Mouse (Mus musculus): ENCODE data around the gene Arpc3. TPM values are rescaled to one million over a fixed set of nuclear protein-coding genes. Genes with fewer than 3 reads are reported as not detected.
A peak's percentile ranks its signal among the peaks of the same experiment; 100 is the strongest.

Arpc3 gene
- polyA plus RNA-seq, 1 experiment from 2014 or later: 147 TPM

DNA sequence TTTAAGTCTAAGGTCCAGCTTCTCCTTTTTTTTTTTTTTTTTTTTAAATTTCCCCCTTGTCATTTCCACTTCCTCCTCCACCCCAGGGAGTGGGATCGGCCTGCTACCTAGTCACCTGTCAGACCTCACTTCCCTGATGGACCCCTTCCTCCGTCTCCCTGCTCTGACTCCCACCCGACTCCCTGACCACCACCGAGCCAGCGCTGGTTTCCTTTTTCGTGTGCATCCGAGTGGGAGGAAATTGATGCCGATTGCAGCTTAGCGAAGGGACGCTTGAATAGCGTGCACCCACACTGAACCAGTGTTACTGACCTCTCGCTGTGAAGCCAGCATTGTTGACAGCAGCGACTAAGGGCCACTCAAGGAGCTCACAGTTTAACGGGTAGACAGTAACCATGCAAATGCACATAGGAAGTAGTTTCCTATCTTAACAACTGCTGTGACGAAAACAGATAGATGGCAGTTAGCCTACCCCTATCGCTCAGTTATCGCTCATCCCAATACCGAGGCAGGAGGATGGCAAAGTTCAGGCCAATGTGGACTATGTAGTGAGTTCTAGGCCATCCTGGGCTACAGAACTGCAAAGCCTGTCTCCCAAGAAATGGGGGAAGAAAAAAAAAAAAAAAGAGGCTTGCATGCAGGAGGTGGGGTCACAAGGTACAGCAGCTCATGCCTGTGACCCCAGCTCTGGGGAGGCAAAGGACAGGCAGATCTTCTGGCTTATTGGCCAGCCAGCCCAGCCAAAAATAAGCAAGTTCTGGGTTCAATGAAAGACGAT lies 738 bp downstream of the Arpc3 start:
- Histone ChIP-seq H3K4me2 (replicated peaks; ENCODE audit: low read depth) (peak overlapping the region; percentile 65), H3K9me3 (ENCODE audit: control insufficient read depth, low read length) (no peaks in the 10 kb centered on the region), H3K4me3 (ENCODE audit: low read depth, low read length) (peak overlapping the region; percentile 85), H3K27ac (replicated peaks) (peak overlapping the region; percentile 84), H3K27me3 (ENCODE audit: control insufficient read depth, insufficient read depth, low read length) (no peaks in the 10 kb centered on the region), H3K9ac (ENCODE audit: low read length) (peak overlapping the region; percentile 93), H3K36me3 (ENCODE audit: control insufficient read depth, insufficient read depth, low read length) (peaks cover under 1% of the 10 kb centered on the region), H3K4me1 (replicated peaks; ENCODE audit: control insufficient read depth, insufficient read depth) (peaks cover 3% of the 10 kb centered on the region; the same call in 1 of the 2 replicates)
- peak; percentile 9; the same call in 1 of the 2 replicates for TF ChIP-seq CTCF (IDR thresholded peaks at IDR 0.05; ENCODE audit: low read depth)
- TF ChIP-seq EP300 (optimal IDR thresholded peaks at IDR 0.05): no peak
- peak; percentile 61 for ATAC-seq (ENCODE audit: low FRiP score, low TSS enrichment)
- WGBS: 10% methylated on average over 19 of the region's 19 CpGs
- no peak for DNase-seq (ENCODE audit: low spot score)

GRCm38 (mm10) chr5:122393887-122394286 lies 2.2 kb downstream of the Arpc3 start:
- TF ChIP-seq EP300 (optimal IDR thresholded peaks at IDR 0.05) (no peak), CTCF (IDR thresholded peaks at IDR 0.05; ENCODE audit: low read depth) (peak; percentile 87)
- Histone ChIP-seq H3K9ac (ENCODE audit: low read length) (no peak overlapping the region), H3K4me3 (ENCODE audit: low read depth, low read length) (no peak overlapping the region), H3K4me1 (replicated peaks; ENCODE audit: control insufficient read depth, insufficient read depth) (peaks cover 3% of the 10 kb centered on the region; the same call in 1 of the 2 replicates), H3K36me3 (ENCODE audit: control insufficient read depth, insufficient read depth, low read length) (peaks cover 6% of the 10 kb centered on the region), H3K4me2 (replicated peaks; ENCODE audit: low read depth) (no peak overlapping the region), H3K9me3 (ENCODE audit: control insufficient read depth, low read length) (no peaks in the 10 kb centered on the region), H3K27me3 (ENCODE audit: control insufficient read depth, insufficient read depth, low read length) (no peaks in the 10 kb centered on the region), H3K27ac (replicated peaks) (no peak overlapping the region)
- peak; percentile 34; the same call in 1 of the 2 replicates for ATAC-seq (ENCODE audit: low FRiP score, low TSS enrichment)
- DNase-seq (ENCODE audit: low spot score): peak; percentile 85
- 57% methylated on average over 2 of the region's 2 CpGs for WGBS

- peak overlapping the region; percentile 69; the same call in 1 of the 2 replicates for H3K27ac ChIP-seq (replicated peaks)
- no peak for TF ChIP-seq EP300 (optimal IDR thresholded peaks at IDR 0.05)
- no peak for TF ChIP-seq CTCF (IDR thresholded peaks at IDR 0.05; ENCODE audit: low read depth)
- no peak overlapping the region for H3K9ac ChIP-seq (ENCODE audit: low read length)
- WGBS: 79% methylated on average over 10 of the region's 10 CpGs
- no peaks in the 10 kb centered on the region for H3K27me3 ChIP-seq (ENCODE audit: control insufficient read depth, insufficient read depth, low read length)
- no peak overlapping the region for H3K4me2 ChIP-seq (replicated peaks; ENCODE audit: low read depth)
- peaks cover 3% of the 10 kb centered on the region; the same call in 1 of the 2 replicates for H3K4me1 ChIP-seq (replicated peaks; ENCODE audit: control insufficient read depth, insufficient read depth)
- no peak for DNase-seq (ENCODE audit: low spot score)
- no peaks in the 10 kb centered on the region for H3K9me3 ChIP-seq (ENCODE audit: control insufficient read depth, low read length)
- no peak for ATAC-seq (ENCODE audit: low FRiP score, low TSS enrichment)
- no peak overlapping the region for H3K4me3 ChIP-seq (ENCODE audit: low read depth, low read length)
- peaks cover 6% of the 10 kb centered on the region for H3K36me3 ChIP-seq (ENCODE audit: control insufficient read depth, insufficient read depth, low read length)
Measured at GRCm38 (mm10) chr5:122396791-122397190, 5.1 kb downstream of the Arpc3 start.

GRCm38 (mm10) chr5:122397495-122397894 lies 5.8 kb downstream of the Arpc3 start:
- TF ChIP-seq EP300 (optimal IDR thresholded peaks at IDR 0.05) (no peak), CTCF (IDR thresholded peaks at IDR 0.05; ENCODE audit: low read depth) (no peak)
- no peak overlapping the region for H3K9ac ChIP-seq (ENCODE audit: low read length)
- H3K27me3 ChIP-seq (ENCODE audit: control insufficient read depth, insufficient read depth, low read length): no peaks in the 10 kb centered on the region
- ATAC-seq (ENCODE audit: low FRiP score, low TSS enrichment) (no peak), DNase-seq (ENCODE audit: low spot score) (no peak)
- 90% methylated on average over 8 of the region's 8 CpGs for WGBS
- no peaks in the 10 kb centered on the region for H3K9me3 ChIP-seq (ENCODE audit: control insufficient read depth, low read length)
- peaks cover 3% of the 10 kb centered on the region; the same call in 1 of the 2 replicates for H3K4me1 ChIP-seq (replicated peaks; ENCODE audit: control insufficient read depth, insufficient read depth)
- H3K36me3 ChIP-seq (ENCODE audit: control insufficient read depth, insufficient read depth, low read length): peaks cover 11% of the 10 kb centered on the region
- no peak overlapping the region for H3K4me3 ChIP-seq (ENCODE audit: low read depth, low read length)
- no peak overlapping the region for H3K4me2 ChIP-seq (replicated peaks; ENCODE audit: low read depth)
- no peak overlapping the region; the same call in 1 of the 2 replicates for H3K27ac ChIP-seq (replicated peaks)

DNA sequence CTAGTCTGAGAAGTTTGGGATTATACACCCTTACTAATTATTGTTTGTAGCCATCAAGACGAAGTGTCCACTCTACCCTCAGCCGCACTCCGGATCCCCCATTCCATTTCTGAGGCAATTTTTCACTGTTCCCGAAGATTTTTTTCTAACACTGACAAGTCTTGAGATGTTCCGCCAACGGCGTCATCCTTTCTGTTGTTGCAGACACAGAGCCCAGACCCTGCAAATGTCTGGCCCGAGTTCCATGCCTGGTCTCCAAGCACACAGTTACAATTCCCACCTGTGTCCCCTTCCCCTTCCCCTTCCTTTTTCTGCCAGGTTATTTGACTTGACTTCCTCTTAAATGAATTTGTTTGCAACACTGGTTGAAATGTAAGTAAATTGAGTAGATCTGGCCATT lies 8.2 kb downstream of the Arpc3 start:
- Histone ChIP-seq H3K27me3 (ENCODE audit: control insufficient read depth, insufficient read depth, low read length) (no peaks in the 10 kb centered on the region), H3K4me2 (replicated peaks; ENCODE audit: low read depth) (no peak overlapping the region), H3K4me3 (ENCODE audit: low read depth, low read length) (no peak overlapping the region), H3K9ac (ENCODE audit: low read length) (no peak overlapping the region), H3K27ac (replicated peaks) (no peak overlapping the region), H3K4me1 (replicated peaks; ENCODE audit: control insufficient read depth, insufficient read depth) (no peaks in the 10 kb centered on the region), H3K36me3 (ENCODE audit: control insufficient read depth, insufficient read depth, low read length) (peaks cover 29% of the 10 kb centered on the region), H3K9me3 (ENCODE audit: control insufficient read depth, low read length) (no peaks in the 10 kb centered on the region)
- no peak for DNase-seq (ENCODE audit: low spot score)
- ATAC-seq (ENCODE audit: low FRiP score, low TSS enrichment): no peak
- WGBS: 74% methylated on average over 8 of the region's 8 CpGs
- TF ChIP-seq EP300 (optimal IDR thresholded peaks at IDR 0.05) (no peak), CTCF (IDR thresholded peaks at IDR 0.05; ENCODE audit: low read depth) (no peak)

All from stomach, postnatal 0 days (tissue).